Mouse (Mus musculus): ENCODE measurements at regions not wholly inside any gene's neighbourhood (a gene's known extent, or its start where the extent isn't known, plus 50 kb on each side); places are given as distances from the start of the nearest gene placed in this dataset.
A peak's percentile ranks its signal among the peaks of the same experiment; 100 is the strongest.

- no peaks in the 10 kb centered on the region for H3K4me1 ChIP-seq (ENCODE audit: insufficient read depth, low read length)
- 51% methylated on average over 5 of the region's 5 CpGs for WGBS
- ATAC-seq (ENCODE audit: low FRiP score) (no peak), DNase-seq (ENCODE audit: low spot score) (no peak)
- H3K36me3 ChIP-seq (ENCODE audit: insufficient read depth, low read length): no peaks in the 10 kb centered on the region
- no peak overlapping the region for H3K9ac ChIP-seq (replicated peaks; ENCODE audit: low read length, poor library complexity, severe bottlenecking)
- no peaks in the 10 kb centered on the region; the same call in 1 of the 2 replicates for H3K27me3 ChIP-seq (ENCODE audit: insufficient read depth, low read length)
- H3K4me3 ChIP-seq (ENCODE audit: low read depth, low read length): no peak overlapping the region
- no peak overlapping the region for H3K4me2 ChIP-seq (ENCODE audit: low read depth, low read length, poor library complexity, severe bottlenecking)
- H3K27ac ChIP-seq (ENCODE audit: low read depth, low read length): no peak overlapping the region
- TF ChIP-seq CTCF (IDR thresholded peaks at IDR 0.05): no peak
- H3K9me3 ChIP-seq (ENCODE audit: low read length): no peaks in the 10 kb centered on the region
These were observed 538.4 kb downstream of the Ccdc171 start for GRCm38 (mm10) chr4:84063755-84064154.

GRCm38 (mm10) chr4:84064614-84065456 is 539.5 kb downstream of the Ccdc171 start:
- no peaks in the 10 kb centered on the region; the same call in 1 of the 2 replicates for H3K27me3 ChIP-seq (ENCODE audit: insufficient read depth, low read length)
- no peaks in the 10 kb centered on the region for H3K9me3 ChIP-seq (ENCODE audit: low read length)
- no peaks in the 10 kb centered on the region for H3K36me3 ChIP-seq (ENCODE audit: insufficient read depth, low read length)
- peak; percentile 66 for DNase-seq (ENCODE audit: low spot score)
- H3K9ac ChIP-seq (replicated peaks; ENCODE audit: low read length, poor library complexity, severe bottlenecking): no peak overlapping the region
- peak; percentile 63; the same call in 1 of the 2 replicates for ATAC-seq (ENCODE audit: low FRiP score)
- peak; percentile 89 for TF ChIP-seq CTCF (IDR thresholded peaks at IDR 0.05)
- H3K4me3 ChIP-seq (ENCODE audit: low read depth, low read length): no peak overlapping the region
- WGBS: 19% methylated on average over 15 of the region's 15 CpGs
- no peak overlapping the region for H3K27ac ChIP-seq (ENCODE audit: low read depth, low read length)
- no peaks in the 10 kb centered on the region for H3K4me1 ChIP-seq (ENCODE audit: insufficient read depth, low read length)
- H3K4me2 ChIP-seq (ENCODE audit: low read depth, low read length, poor library complexity, severe bottlenecking): no peak overlapping the region

- no peak overlapping the region for H3K4me2 ChIP-seq (ENCODE audit: low read depth, low read length, poor library complexity, severe bottlenecking)
These were observed 540.2 kb downstream of the Ccdc171 start for GRCm38 (mm10) chr4:84065457-84066124.

GRCm38 (mm10) chr4:84067931-84068575 is 542.7 kb downstream of the Ccdc171 start:
- TF ChIP-seq CTCF (IDR thresholded peaks at IDR 0.05): no peak
- Histone ChIP-seq H3K9me3 (ENCODE audit: low read length) (no peaks in the 10 kb centered on the region), H3K27ac (ENCODE audit: low read depth, low read length) (no peak overlapping the region), H3K27me3 (ENCODE audit: insufficient read depth, low read length) (no peaks in the 10 kb centered on the region; the same call in 1 of the 2 replicates), H3K4me1 (ENCODE audit: insufficient read depth, low read length) (no peaks in the 10 kb centered on the region), H3K9ac (replicated peaks; ENCODE audit: low read length, poor library complexity, severe bottlenecking) (no peak overlapping the region), H3K4me3 (ENCODE audit: low read depth, low read length) (no peak overlapping the region), H3K4me2 (ENCODE audit: low read depth, low read length, poor library complexity, severe bottlenecking) (no peak overlapping the region), H3K36me3 (ENCODE audit: insufficient read depth, low read length) (no peaks in the 10 kb centered on the region)
- WGBS: 90% methylated on average over 14 of the region's 14 CpGs
- DNase-seq (ENCODE audit: low spot score) (no peak), ATAC-seq (ENCODE audit: low FRiP score) (no peak)

More at GRCm38 (mm10) chr4:84065457-84066124, 540.2 kb downstream of the Ccdc171 start:
- Histone ChIP-seq H3K27ac (ENCODE audit: low read depth, low read length) (no peak overlapping the region), H3K4me1 (ENCODE audit: insufficient read depth, low read length) (no peaks in the 10 kb centered on the region), H3K27me3 (ENCODE audit: insufficient read depth, low read length) (no peaks in the 10 kb centered on the region; the same call in 1 of the 2 replicates), H3K9ac (replicated peaks; ENCODE audit: low read length, poor library complexity, severe bottlenecking) (no peak overlapping the region), H3K9me3 (ENCODE audit: low read length) (no peaks in the 10 kb centered on the region), H3K36me3 (ENCODE audit: insufficient read depth, low read length) (no peaks in the 10 kb centered on the region), H3K4me3 (ENCODE audit: low read depth, low read length) (no peak overlapping the region)
- 67% methylated on average over 12 of the region's 12 CpGs for WGBS
- TF ChIP-seq CTCF (IDR thresholded peaks at IDR 0.05): no peak
- no peak for ATAC-seq (ENCODE audit: low FRiP score)
- no peak for DNase-seq (ENCODE audit: low spot score)

GRCm38 (mm10) chr4:84068947-84069663 is 543.8 kb downstream of the Ccdc171 start:
- no peak for DNase-seq (ENCODE audit: low spot score)
- no peak overlapping the region for H3K9ac ChIP-seq (replicated peaks; ENCODE audit: low read length, poor library complexity, severe bottlenecking)
- TF ChIP-seq CTCF (IDR thresholded peaks at IDR 0.05): no peak
- H3K27ac ChIP-seq (ENCODE audit: low read depth, low read length): no peak overlapping the region
- H3K4me2 ChIP-seq (ENCODE audit: low read depth, low read length, poor library complexity, severe bottlenecking): no peak overlapping the region
- ATAC-seq (ENCODE audit: low FRiP score): no peak
- no peaks in the 10 kb centered on the region for H3K36me3 ChIP-seq (ENCODE audit: insufficient read depth, low read length)
- H3K27me3 ChIP-seq (ENCODE audit: insufficient read depth, low read length): no peaks in the 10 kb centered on the region; the same call in 1 of the 2 replicates
- no peak overlapping the region for H3K4me3 ChIP-seq (ENCODE audit: low read depth, low read length)
- no peaks in the 10 kb centered on the region for H3K9me3 ChIP-seq (ENCODE audit: low read length)
- no peaks in the 10 kb centered on the region for H3K4me1 ChIP-seq (ENCODE audit: insufficient read depth, low read length)
- 58% methylated on average over 11 of the region's 11 CpGs for WGBS

Data from midbrain, postnatal 0 days (tissue).